Mouse (Mus musculus) kidney, postnatal 0 days (tissue): Measurements from ENCODE around the gene Gm6309. TPM values are rescaled to one million over a fixed set of nuclear protein-coding genes. Genes with fewer than 3 reads are reported as not detected.
A peak's percentile ranks its signal among the peaks of the same experiment; 100 is the strongest.
"Not testable (repeated sequence)": the region's sequence is repeated elsewhere in the genome, so short reads cannot be mapped to it uniquely, and the experiment has no call there.

Experiments
- ATAC-seq: fragments of 200-750 bp; cut with Nextera tagmentation; replicated peaks from 2 replicates; pipeline ENCODE4 v1.8.0; 2017; ENCODE audit warnings: low read depth, moderate number of reproducible peaks, moderate TSS enrichment, moderate library complexity; ENCODE audit not compliant: low FRiP score
- DNase-seq: peaks from one replicate; pipeline ENCODE4 v3.0.0-alpha.2; 2016; ENCODE audit warnings: low spot score
- H3K27ac ChIP-seq: fragments of 300-500 bp; sonication (generic); 2 replicates; pipeline ENCODE4 v1.5.1; 2014; ENCODE audit warnings: mild to moderate bottlenecking
- H3K27me3 ChIP-seq: fragments of 300-500 bp; sonication (generic); 2 replicates; pipeline ENCODE4 v1.6.1; 2014; ENCODE audit warnings: low read length, mixed read lengths; ENCODE audit not compliant: insufficient read depth
- H3K36me3 ChIP-seq: fragments of 300-500 bp; sonication (generic); 2 replicates; pipeline ENCODE4 v1.6.1; 2014; ENCODE audit warnings: low read length, mixed read lengths; ENCODE audit not compliant: insufficient read depth
- H3K4me1 ChIP-seq: fragments of 300-500 bp; sonication (generic); replicated peaks from 2 replicates; pipeline ENCODE4 v1.6.1; 2014; ENCODE audit warnings: antibody characterized with exemption, low read length, mixed read lengths; ENCODE audit not compliant: insufficient read depth
- H3K4me2 ChIP-seq: fragments of 300-500 bp; sonication (generic); 2 replicates; pipeline ENCODE4 v1.6.1; 2014; ENCODE audit warnings: mild to moderate bottlenecking, low read length, moderate library complexity, mixed read lengths
- H3K4me3 ChIP-seq: fragments of 300-500 bp; sonication (generic); replicated peaks from 2 replicates; pipeline ENCODE4 v1.5.1; 2014; ENCODE audit warnings: low read depth, low read length
- H3K9ac ChIP-seq: fragments of 300-500 bp; sonication (generic); 2 replicates; pipeline ENCODE4 v1.6.1; 2014; ENCODE audit warnings: low read depth, low read length
- H3K9me3 ChIP-seq: fragments of 300-500 bp; sonication (generic); replicated peaks from 2 replicates; pipeline ENCODE4 v1.6.1; 2016; ENCODE audit warnings: low read length, inconsistent platforms, mixed read lengths
- CTCF ChIP-seq: IDR thresholded peaks from 2 replicates; pipeline ENCODE4 v1.5.1; 2016; ENCODE audit warnings: antibody characterized with exemption, low read depth, mild to moderate bottlenecking, moderate library complexity
- WGBS: fragments of 180-500 bp; shearing (Covaris S2); extraction: QIAGEN DNeasy Blood & Tissue Kit; methylation state at CpG from one replicate; pipeline ENCODE4 v1.1.7; 2014; 5-methylcytosine and 5-hydroxymethylcytosine counted together
- polyA plus RNA-seq: library from polyadenylated mRNA; unstranded; fragments of >200 nt; fragmentation: Nextera tagmentation; extraction: Ambion mirVana; gene quantifications from 2 replicates; pipeline ENCODE4 v1.2.1, GENCODE M21; 2015

The Gm6309 gene
- polyA plus RNA-seq, 1 experiment from 2014 or later, result not detected

DNA sequence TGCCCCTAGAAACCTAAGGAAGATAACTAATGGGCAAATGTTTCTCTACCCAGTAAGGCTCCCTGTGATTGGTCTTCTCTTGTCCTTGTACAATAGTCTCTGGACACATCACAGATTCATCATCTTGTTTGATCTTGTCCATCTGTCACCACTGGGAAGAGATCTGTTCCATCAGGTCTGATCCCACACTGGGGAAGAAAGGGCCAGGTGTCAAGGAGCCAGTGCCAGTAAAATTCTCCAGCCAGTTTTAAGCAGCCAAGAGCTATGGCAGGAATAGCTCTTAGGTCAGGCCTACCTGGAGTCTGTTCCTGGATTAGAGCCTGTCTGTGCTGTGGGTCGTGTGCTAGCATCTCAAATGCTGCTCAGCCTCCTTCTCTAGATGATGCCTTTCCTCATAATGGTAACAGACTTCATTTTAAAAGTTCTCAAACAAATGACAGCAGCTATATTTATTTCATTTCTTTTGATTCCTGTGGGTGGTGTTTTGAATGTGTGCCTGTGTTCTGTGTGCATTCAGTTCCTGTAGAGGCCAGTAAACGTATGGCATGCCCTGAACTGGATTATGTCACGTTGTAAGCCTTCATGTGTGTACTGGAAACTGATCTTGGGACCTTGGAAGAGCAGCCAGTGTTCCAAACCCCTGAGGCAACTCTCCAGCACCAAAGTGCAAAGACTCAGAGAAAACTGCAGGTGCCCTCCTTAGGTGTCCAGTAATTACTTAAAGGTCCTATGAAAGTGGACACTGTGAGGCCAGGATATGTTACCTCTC is 20.2 kb upstream of the Gm6309 start:
- DNase-seq, result no peak

DNA sequence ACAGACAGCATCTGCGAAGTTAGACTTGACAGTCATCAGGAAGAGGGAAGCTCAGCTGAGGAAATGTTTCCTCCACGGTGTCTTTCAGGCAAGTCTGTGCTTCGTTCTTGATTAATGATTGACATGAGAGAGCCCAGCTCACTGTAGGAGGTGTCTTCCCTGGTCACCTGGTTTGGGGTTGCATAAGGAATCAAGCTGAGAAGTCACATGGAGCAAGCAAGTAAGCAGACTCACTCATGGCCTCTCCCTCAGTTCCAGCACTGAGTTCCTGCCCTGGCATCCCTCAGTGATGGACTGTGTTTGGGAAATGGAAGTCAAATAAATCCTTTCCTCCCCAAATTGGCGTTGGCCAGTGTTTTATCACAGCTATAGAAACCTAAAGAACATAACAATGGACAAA is 19.6 kb upstream of the Gm6309 start:
- ATAC-seq (peak; percentile 90), DNase-seq (no peak)
- Histone ChIP-seq H3K27ac (no peak overlapping the region; the same call in 1 of the 2 replicates), H3K4me3 (no peak overlapping the region), H3K36me3 (no peaks in the 10 kb centered on the region), H3K27me3 (no peaks in the 10 kb centered on the region), H3K4me2 (no peak overlapping the region), H3K4me1 (no peaks in the 10 kb centered on the region), H3K9me3 (no peaks in the 10 kb centered on the region), H3K9ac (no peak overlapping the region)
- no peak for TF ChIP-seq CTCF
- 59% methylated on average over 4 of the region's 4 CpGs for WGBS

More for the DNA sequence above, 20.2 kb upstream of the Gm6309 start:
- Histone ChIP-seq H3K36me3 (no peaks in the 10 kb centered on the region), H3K4me3 (no peak overlapping the region), H3K27me3 (no peaks in the 10 kb centered on the region), H3K9me3 (no peaks in the 10 kb centered on the region), H3K9ac (no peak overlapping the region), H3K27ac (peak overlapping the region; percentile 6; the same call in 1 of the 2 replicates), H3K4me1 (no peaks in the 10 kb centered on the region), H3K4me2 (no peak overlapping the region)
- TF ChIP-seq CTCF, result no peak
- ATAC-seq, result no peak
- WGBS, result 58% methylated on average over 3 of the region's 3 CpGs

DNA sequence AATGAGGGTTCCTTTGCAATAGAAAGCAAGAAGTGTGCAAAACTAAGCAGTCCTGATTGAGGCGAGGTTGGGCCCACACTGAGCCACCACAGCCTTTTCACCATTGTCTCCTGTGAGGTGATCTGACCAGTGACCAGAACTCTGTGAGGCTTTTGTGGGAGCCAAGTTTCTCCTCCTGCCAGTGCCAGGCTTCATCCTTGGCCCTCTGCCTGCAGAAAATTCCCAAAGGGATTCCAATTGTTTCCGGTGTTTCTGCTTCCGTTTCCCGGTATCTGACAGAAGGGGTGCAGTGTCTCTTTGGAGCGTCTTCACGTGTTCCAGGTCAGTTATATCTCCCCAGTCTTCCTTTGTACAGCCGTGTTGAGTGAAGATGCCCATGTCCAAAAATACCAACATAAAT is 18.2 kb upstream of the Gm6309 start:
- Histone ChIP-seq H3K27ac (no peak overlapping the region), H3K36me3 (no peaks in the 10 kb centered on the region), H3K4me1 (no peaks in the 10 kb centered on the region), H3K4me2 (no peak overlapping the region), H3K9ac (no peak overlapping the region), H3K27me3 (no peaks in the 10 kb centered on the region), H3K9me3 (no peaks in the 10 kb centered on the region), H3K4me3 (no peak overlapping the region)
- DNase-seq, result no peak
- no peak for ATAC-seq
- no peak for TF ChIP-seq CTCF
- whole genome bisulfite sequencing, result 89% methylated on average over 7 of the region's 7 CpGs

DNA sequence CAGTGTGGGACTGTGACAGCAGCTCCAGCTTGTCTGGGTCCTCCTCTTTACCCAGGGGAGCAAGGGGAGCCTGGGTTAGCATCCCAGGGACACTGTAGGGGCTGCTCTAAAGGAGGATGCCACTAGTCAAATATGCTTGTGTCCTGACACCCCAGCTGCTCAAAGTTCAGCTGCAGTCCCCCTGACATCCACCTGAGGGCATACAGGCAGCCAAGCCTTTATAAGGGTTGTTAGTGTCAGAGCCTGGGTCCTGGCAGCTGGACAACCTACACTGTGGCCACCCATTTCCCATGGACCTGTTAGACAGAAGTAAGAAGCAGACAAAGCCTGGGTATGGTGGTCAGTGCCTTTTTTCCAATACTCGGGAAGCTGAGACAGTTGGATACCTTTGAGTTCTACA is 17.6 kb upstream of the Gm6309 start:
- DNase-seq, result no peak
- H3K4me1 ChIP-seq, result no peaks in the 10 kb centered on the region
- peak; percentile 48; the same call in 1 of the 2 replicates for TF ChIP-seq CTCF
- H3K4me2 ChIP-seq, result no peak overlapping the region
- no peaks in the 10 kb centered on the region for H3K27me3 ChIP-seq
- no peak overlapping the region for H3K27ac ChIP-seq
- ATAC-seq, result no peak
- H3K36me3 ChIP-seq, result no peaks in the 10 kb centered on the region
- 78% methylated on average over 1 of the region's 1 CpGs for WGBS
- H3K9me3 ChIP-seq, result no peaks in the 10 kb centered on the region
- H3K9ac ChIP-seq, result no peak overlapping the region
- no peak overlapping the region for H3K4me3 ChIP-seq

DNA sequence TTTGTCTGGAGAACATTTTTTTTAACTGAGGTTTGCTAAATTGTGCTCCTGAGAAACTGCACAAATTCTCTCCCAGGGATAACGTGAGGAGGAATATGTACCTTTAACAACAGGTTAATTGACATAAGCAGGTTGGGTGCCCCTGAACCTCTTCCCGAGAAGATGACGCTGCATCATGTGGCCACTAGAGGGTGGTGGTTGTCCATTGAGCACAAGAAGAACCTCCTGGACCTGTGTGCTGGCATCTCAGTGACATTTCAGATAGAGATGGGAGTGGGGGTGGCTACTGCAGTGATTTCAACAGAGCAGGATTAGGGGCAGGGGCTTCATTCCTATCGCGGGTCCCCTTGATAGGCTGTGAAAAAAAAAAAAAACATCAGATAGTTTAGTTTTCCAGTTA is 16.9 kb upstream of the Gm6309 start:
- H3K4me3 ChIP-seq, H3K4me2 ChIP-seq, H3K27me3 ChIP-seq, ATAC-seq, H3K4me1 ChIP-seq, H3K9me3 ChIP-seq, H3K36me3 ChIP-seq, H3K27ac ChIP-seq, H3K9ac ChIP-seq: not testable (repeated sequence)
- TF ChIP-seq CTCF, result peak; percentile 85
- DNase-seq, result peak; percentile 74
- WGBS, result 19% methylated on average over 5 of the region's 5 CpGs

DNA sequence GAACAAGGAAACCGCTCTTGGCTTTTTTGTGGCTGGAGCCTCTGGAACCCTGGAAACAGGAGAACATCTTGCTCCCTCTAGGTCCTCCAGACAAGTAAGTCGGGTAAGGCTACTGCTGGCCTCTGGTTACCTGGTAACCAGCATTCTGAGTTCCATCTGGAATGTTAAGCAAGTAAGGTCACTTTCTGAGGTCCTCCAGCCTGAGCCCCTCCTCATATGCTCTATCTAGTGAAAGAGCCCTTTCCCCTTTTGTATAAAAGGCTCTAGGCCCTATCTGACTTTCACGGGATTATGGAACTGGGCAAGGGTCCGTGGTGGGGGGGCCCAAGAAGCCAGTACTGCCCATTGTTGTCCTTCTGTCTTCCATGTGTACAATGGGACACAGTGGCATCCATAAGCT is 14.7 kb upstream of the Gm6309 start, which contains the start of gene 1700001J03Rik:
Gene 1700001J03Rik (minus strand): TSS at position 101 of the 400 bp plus-strand sequence.
- H3K9me3 ChIP-seq, H3K9ac ChIP-seq, H3K36me3 ChIP-seq, H3K27me3 ChIP-seq, H3K27ac ChIP-seq, DNase-seq, H3K4me2 ChIP-seq, ATAC-seq, H3K4me3 ChIP-seq, H3K4me1 ChIP-seq: not testable (repeated sequence)
- 77% methylated on average over 4 of the region's 4 CpGs for WGBS

DNA sequence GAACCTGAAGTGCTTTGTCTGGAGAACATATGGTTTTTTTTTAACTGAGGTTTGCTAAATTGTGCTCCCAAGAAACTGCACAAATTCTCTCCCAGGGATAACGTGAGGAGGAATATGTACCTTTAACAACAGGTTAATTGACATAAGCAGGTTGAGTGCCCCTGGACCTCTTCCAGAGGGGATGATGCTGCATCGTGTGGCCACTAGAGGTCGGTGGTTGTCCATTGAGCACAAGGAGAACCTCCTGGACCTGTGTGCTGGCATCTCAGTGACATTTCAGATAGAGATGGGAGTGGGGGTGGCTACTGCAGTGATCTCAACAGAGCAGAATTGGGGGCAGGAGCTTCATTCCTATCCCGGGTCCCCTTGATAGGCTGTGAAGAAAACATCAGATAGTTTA is 2.2 kb upstream of the Gm6309 start:
- ATAC-seq, H3K27me3 ChIP-seq, H3K9ac ChIP-seq, H3K9me3 ChIP-seq, H3K4me1 ChIP-seq, H3K36me3 ChIP-seq, H3K4me2 ChIP-seq, H3K27ac ChIP-seq, H3K4me3 ChIP-seq: not testable (repeated sequence)
- 71% methylated on average over 4 of the region's 4 CpGs for WGBS
- TF ChIP-seq CTCF, result peak; percentile 56
- peak; percentile 9 for DNase-seq

DNA sequence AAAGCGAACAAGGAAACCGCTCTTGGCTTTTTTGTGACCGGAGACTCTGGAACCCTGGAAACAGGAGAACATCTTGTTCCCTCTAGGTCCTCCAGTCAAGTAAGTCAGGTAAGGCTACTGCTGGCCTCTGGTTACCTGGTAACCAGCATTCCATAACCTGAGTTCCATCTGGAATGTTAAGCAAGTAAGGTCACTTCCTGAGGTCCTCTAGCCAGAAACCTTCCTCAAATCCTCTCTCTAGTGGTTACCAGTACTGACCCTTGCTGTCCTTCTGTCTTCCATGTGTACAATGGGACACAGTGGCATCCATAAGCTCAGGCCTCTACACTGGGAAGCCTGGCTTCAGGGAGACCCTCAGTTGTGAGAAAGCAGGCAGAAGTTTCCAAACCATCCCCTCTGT is 10.1 kb downstream of the Gm6309 start, which contains the start of gene Gm5565:
Gene Gm5565 (minus strand): TSS at position 101 of the 400 bp plus-strand sequence.
- H3K36me3 ChIP-seq, DNase-seq, H3K27ac ChIP-seq, H3K4me3 ChIP-seq, H3K9me3 ChIP-seq, H3K27me3 ChIP-seq, ATAC-seq, H3K4me1 ChIP-seq, H3K4me2 ChIP-seq, H3K9ac ChIP-seq: not testable (repeated sequence)
- 96% methylated on average over 3 of the region's 3 CpGs for WGBS

DNA sequence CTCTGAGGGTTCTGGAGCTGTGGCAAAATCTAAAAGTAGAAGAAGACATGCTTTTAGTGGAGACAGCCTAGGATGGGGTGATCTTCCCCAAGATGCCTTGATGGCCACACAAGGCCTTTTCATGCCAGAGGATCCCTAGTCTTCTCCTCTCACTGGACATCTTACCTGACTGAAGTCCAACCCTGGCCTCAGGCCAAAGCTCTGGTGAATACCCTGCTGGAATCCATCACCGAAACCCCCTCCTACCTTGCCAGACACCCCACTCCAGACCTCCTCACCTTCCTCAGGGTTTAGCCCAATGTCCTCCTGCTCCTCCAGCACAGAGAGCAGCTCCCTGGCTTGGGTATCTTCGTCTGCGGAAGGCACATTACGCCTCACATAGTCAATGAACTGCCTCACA is 12.2 kb downstream of the Gm6309 start:
- WGBS, result 91% methylated on average over 4 of the region's 4 CpGs
- H3K27me3 ChIP-seq, DNase-seq: not testable (repeated sequence)

More for the DNA sequence above, 12.2 kb downstream of the Gm6309 start:
- ATAC-seq, H3K4me2 ChIP-seq, H3K27ac ChIP-seq, H3K9ac ChIP-seq, H3K4me3 ChIP-seq, H3K4me1 ChIP-seq, H3K36me3 ChIP-seq, H3K9me3 ChIP-seq: not testable (repeated sequence)
